Mouse (Mus musculus) liver, embryonic 15.5 days (tissue): ENCODE results near the gene Tsc22d3. TPM values are rescaled to one million over a fixed set of nuclear protein-coding genes. Genes with fewer than 3 reads are reported as not detected.

Experiments used
- ATAC-seq: fragments of 200-750 bp; cut with Nextera tagmentation; 2 replicates; pipeline ENCODE4 v1.8.0; 2017; ENCODE audit warnings: moderate number of reproducible peaks, mild to moderate bottlenecking, moderate library complexity; ENCODE audit not compliant: insufficient read depth
- H3K27ac ChIP-seq: fragments of 300-500 bp; sonication (generic); replicated peaks from 2 replicates; pipeline ENCODE4 v1.5.1; 2015; ENCODE audit warnings: mild to moderate bottlenecking, inconsistent platforms
- H3K27me3 ChIP-seq: fragments of 300-500 bp; sonication (generic); 2 replicates; pipeline ENCODE4 v1.6.1; 2015; ENCODE audit warnings: mild to moderate bottlenecking, inconsistent platforms
- H3K36me3 ChIP-seq: fragments of 300-500 bp; sonication (generic); replicated peaks from 2 replicates; pipeline ENCODE4 v1.6.1; 2015; ENCODE audit warnings: moderate library complexity, mild to moderate bottlenecking, inconsistent platforms
- H3K4me1 ChIP-seq: fragments of 300-500 bp; sonication (generic); replicated peaks from 2 replicates; pipeline ENCODE4 v1.6.1; 2015; ENCODE audit warnings: inconsistent platforms
- H3K4me2 ChIP-seq: fragments of 300-500 bp; sonication (generic); 2 replicates; pipeline ENCODE4 v1.6.1; 2015; ENCODE audit warnings: moderate library complexity, mild to moderate bottlenecking, inconsistent platforms
- H3K4me3 ChIP-seq: fragments of 300-500 bp; sonication (generic); replicated peaks from 2 replicates; pipeline ENCODE4 v1.5.1; 2015; ENCODE audit warnings: mild to moderate bottlenecking, inconsistent platforms
- H3K9ac ChIP-seq: fragments of 300-500 bp; sonication (generic); 2 replicates; pipeline ENCODE4 v1.6.1; 2015; ENCODE audit warnings: moderate library complexity, mild to moderate bottlenecking, inconsistent platforms
- H3K9me3 ChIP-seq: fragments of 300-500 bp; sonication (generic); replicated peaks from 2 replicates; pipeline ENCODE4 v1.6.1; 2016; ENCODE audit warnings: inconsistent platforms
- WGBS: fragments of 180-500 bp; shearing (Covaris S2); methylation state at CpG from one replicate; pipeline ENCODE4 v1.1.7; 2015; ENCODE audit warnings: mixed read lengths; ENCODE audit not compliant: insufficient replicate concordance; 5-methylcytosine and 5-hydroxymethylcytosine counted together
- polyA plus RNA-seq: library from polyadenylated mRNA; unstranded; fragments of >200 nt; fragmentation: Nextera tagmentation; extraction: Ambion mirVana; gene quantifications from 2 replicates; pipeline ENCODE4 v1.2.1, GENCODE M21; 2015

The Tsc22d3 gene
- polyA plus RNA-seq, 1 experiment from 2014 or later = 18.1 TPM

- H3K27me3 ChIP-seq = no peaks in the 10 kb centered on the region; the same call in 1 of the 2 replicates
- ATAC-seq = no peak
- H3K4me1 ChIP-seq = 0 out of 2 replicates have a peak, but pooled peaks cover 9% of the 10 kb centered on the region
- no peak overlapping the region for H3K4me2 ChIP-seq
- 72% methylated on average over 3 of the region's 3 CpGs for WGBS
- H3K4me3 ChIP-seq = no peak overlapping the region
- no peaks in the 10 kb centered on the region for H3K36me3 ChIP-seq
- no peak overlapping the region for H3K9ac ChIP-seq
- H3K27ac ChIP-seq = no peak overlapping the region
- H3K9me3 ChIP-seq = no peaks in the 10 kb centered on the region
Observed at GRCm38 (mm10) chrX:140565212-140565611, 35.2 kb downstream of the Tsc22d3 start.

- H3K27ac ChIP-seq = no peak overlapping the region
- no peak for ATAC-seq
- WGBS = 81% methylated on average over 1 of the region's 1 CpGs
Observed at GRCm38 (mm10) chrX:140564777-140565176, 35.7 kb downstream of the Tsc22d3 start.

GRCm38 (mm10) chrX:140558176-140558844 lies 42.1 kb downstream of the Tsc22d3 start:
- H3K36me3 ChIP-seq = no peaks in the 10 kb centered on the region
- no peak overlapping the region for H3K9ac ChIP-seq
- H3K4me3 ChIP-seq = no peak overlapping the region
- H3K27ac ChIP-seq = no peak overlapping the region
- H3K27me3 ChIP-seq = no peaks in the 10 kb centered on the region
- 53% methylated on average over 6 of the region's 6 CpGs for WGBS
- ATAC-seq = no peak
- no peaks in the 10 kb centered on the region for H3K4me1 ChIP-seq
- H3K9me3 ChIP-seq = no peaks in the 10 kb centered on the region
- H3K4me2 ChIP-seq = no peak overlapping the region

More at GRCm38 (mm10) chrX:140564777-140565176, 35.7 kb downstream of the Tsc22d3 start:
- no peaks in the 10 kb centered on the region for H3K9me3 ChIP-seq
- no peak overlapping the region for H3K4me3 ChIP-seq
- H3K9ac ChIP-seq = no peak overlapping the region
- no peaks in the 10 kb centered on the region; the same call in 1 of the 2 replicates for H3K27me3 ChIP-seq
- H3K4me2 ChIP-seq = no peak overlapping the region
- no peaks in the 10 kb centered on the region for H3K36me3 ChIP-seq
- H3K4me1 ChIP-seq = 0 out of 2 replicates have a peak, but pooled peaks cover 9% of the 10 kb centered on the region

- Histone ChIP-seq H3K27me3 (peaks cover 4% of the 10 kb centered on the region; the same call in 1 of the 2 replicates), H3K4me3 (no peak overlapping the region), H3K9me3 (no peaks in the 10 kb centered on the region), H3K4me1 (no peaks in the 10 kb centered on the region), H3K4me2 (no peak overlapping the region), H3K36me3 (no peaks in the 10 kb centered on the region), H3K27ac (no peak overlapping the region), H3K9ac (no peak overlapping the region)
- no peak for ATAC-seq
- 76% methylated on average over 2 of the region's 2 CpGs for WGBS
Observed at GRCm38 (mm10) chrX:140555965-140556364, 44.5 kb downstream of the Tsc22d3 start.

- Histone ChIP-seq H3K4me2 (no peak overlapping the region), H3K27me3 (peaks cover 4% of the 10 kb centered on the region; the same call in 1 of the 2 replicates), H3K36me3 (no peaks in the 10 kb centered on the region), H3K9me3 (no peaks in the 10 kb centered on the region), H3K27ac (no peak overlapping the region), H3K4me3 (no peak overlapping the region), H3K9ac (no peak overlapping the region), H3K4me1 (no peaks in the 10 kb centered on the region)
- WGBS = 42% methylated on average over 3 of the region's 3 CpGs
- ATAC-seq = no peak
Observed at GRCm38 (mm10) chrX:140555423-140555822, 45.0 kb downstream of the Tsc22d3 start.

GRCm38 (mm10) chrX:140547660-140548419 lies 52.6 kb downstream of the Tsc22d3 start:
- peaks cover 11% of the 10 kb centered on the region for H3K4me1 ChIP-seq
- ATAC-seq = no peak
- 42% methylated on average over 7 of the region's 7 CpGs for WGBS
- H3K27ac ChIP-seq = no peak overlapping the region
- no peaks in the 10 kb centered on the region for H3K36me3 ChIP-seq
- H3K4me3 ChIP-seq = no peak overlapping the region
- no peak overlapping the region for H3K4me2 ChIP-seq
- H3K27me3 ChIP-seq = peaks cover 17% of the 10 kb centered on the region
- no peak overlapping the region for H3K9ac ChIP-seq
- no peaks in the 10 kb centered on the region for H3K9me3 ChIP-seq

GRCm38 (mm10) chrX:140544737-140545136 lies 55.7 kb downstream of the Tsc22d3 start:
- Histone ChIP-seq H3K4me3 (no peak overlapping the region), H3K27ac (no peak overlapping the region), H3K27me3 (peaks cover 9% of the 10 kb centered on the region), H3K4me2 (no peak overlapping the region), H3K36me3 (no peaks in the 10 kb centered on the region), H3K4me1 (peaks cover 30% of the 10 kb centered on the region), H3K9me3 (no peaks in the 10 kb centered on the region), H3K9ac (no peak overlapping the region)
- ATAC-seq = no peak
- 34% methylated on average over 3 of the region's 3 CpGs for WGBS

GRCm38 (mm10) chrX:140542938-140543673 lies 57.4 kb downstream of the Tsc22d3 start:
- Histone ChIP-seq H3K9ac (peak overlapping the region; percentile 54; the same call in 1 of the 2 replicates), H3K4me1 (peaks cover 36% of the 10 kb centered on the region), H3K36me3 (no peaks in the 10 kb centered on the region), H3K27me3 (peaks cover 5% of the 10 kb centered on the region), H3K27ac (peak overlapping the region; percentile 65), H3K4me2 (peak overlapping the region; percentile 81), H3K4me3 (peak overlapping the region; percentile 59), H3K9me3 (no peaks in the 10 kb centered on the region)
- peak; percentile 87 for ATAC-seq
- 23% methylated on average over 18 of the region's 18 CpGs for WGBS

- Histone ChIP-seq H3K4me2 (peak overlapping the region; percentile 81), H3K27ac (peak overlapping the region; percentile 65), H3K36me3 (no peaks in the 10 kb centered on the region), H3K4me1 (peaks cover 36% of the 10 kb centered on the region), H3K27me3 (peaks cover 5% of the 10 kb centered on the region), H3K9me3 (no peaks in the 10 kb centered on the region), H3K4me3 (peak overlapping the region; percentile 59), H3K9ac (peak overlapping the region; percentile 54)
- WGBS = 9% methylated on average over 21 of the region's 21 CpGs
- ATAC-seq = peak; percentile 64
Observed at GRCm38 (mm10) chrX:140542474-140542845, 58.0 kb downstream of the Tsc22d3 start.

GRCm38 (mm10) chrX:140541711-140542473 lies 58.6 kb downstream of the Tsc22d3 start:
- Histone ChIP-seq H3K9ac (peak overlapping the region; percentile 54), H3K4me3 (peak overlapping the region; percentile 59), H3K4me1 (peaks cover 36% of the 10 kb centered on the region), H3K36me3 (no peaks in the 10 kb centered on the region), H3K27me3 (peaks cover under 1% of the 10 kb centered on the region; the same call in 1 of the 2 replicates), H3K4me2 (peak overlapping the region; percentile 81), H3K9me3 (no peaks in the 10 kb centered on the region), H3K27ac (peak overlapping the region; percentile 65; the same call in 1 of the 2 replicates)
- ATAC-seq = peak; percentile 26; the same call in 1 of the 2 replicates
- 23% methylated on average over 10 of the region's 10 CpGs for WGBS
